In genomic region chr11:76763053-76763740, GRCm38 (mm10) we compare ENCODE assay signal across 8 mouse cellular contexts. TPM values are rescaled to one million over a fixed set of nuclear protein-coding genes. Genes with fewer than 3 reads are reported as not detected.
DNase-seq lines count a peak whose midpoint lies in the region; ATAC-seq and TF ChIP-seq lines count a peak whose summit lies in the region.

Gene Gosr1 (minus strand): TSS chr11:76763579.

- peak within 1 kb of the TSS; percentile 82 for H3K27ac ChIP-seq in forebrain, embryonic 12.5 days
- peak within 1 kb of the TSS; percentile 90 for H3K27ac ChIP-seq in heart, postnatal 0 days (ENCODE audit: low read depth)
- H3K27ac ChIP-seq in liver, embryonic 16.5 days (ENCODE audit: low read length) = peak within 1 kb of the TSS; percentile 84
- peak within 1 kb of the TSS; percentile 94 for H3K27ac ChIP-seq in neural tube, embryonic 13.5 days (replicated peaks)
- peak within 1 kb of the TSS; percentile 92 for H3K27ac ChIP-seq in testis, adult 2 months (ENCODE audit: control insufficient read depth, insufficient read depth, low read depth, low read length)

- ATAC-seq in forebrain, embryonic 12.5 days (ENCODE audit: low FRiP score) = peak; percentile 98
- peak; percentile 99 for ATAC-seq in heart, postnatal 0 days (ENCODE audit: insufficient read depth, low read depth)
- ATAC-seq in liver, embryonic 16.5 days (ENCODE audit: low read depth) = peak; percentile 99
- peak; percentile 97 for ATAC-seq in neural tube, embryonic 13.5 days (ENCODE audit: low read depth)

- peak; percentile 90 for TF ChIP-seq POLR2A in testis, adult 2 months (IDR thresholded peaks at IDR 0.05; ENCODE audit: control insufficient read depth, low read depth, low read length)

- H3K27me3 ChIP-seq in E14TG2a.4 (ENCODE audit: insufficient read depth, low read length) = no peaks in the 10 kb centered on the region
- 0 out of 2 replicates have a peak, but pooled peaks cover 3% of the 10 kb centered on the region for H3K27me3 ChIP-seq in forebrain, embryonic 12.5 days
- no peaks in the 10 kb centered on the region for H3K27me3 ChIP-seq in heart, postnatal 0 days (ENCODE audit: control insufficient read depth, insufficient read depth, low read length)
- no peaks in the 10 kb centered on the region for H3K27me3 ChIP-seq in liver, embryonic 16.5 days (ENCODE audit: control insufficient read depth, insufficient read depth, low read depth, low read length)
- peaks cover 5% of the 10 kb centered on the region; the same call in 1 of the 2 replicates for H3K27me3 ChIP-seq in neural tube, embryonic 13.5 days
- no peaks in the 10 kb centered on the region for H3K27me3 ChIP-seq in testis, adult 2 months (ENCODE audit: control insufficient read depth, insufficient read depth, low read length)

- WGBS in forebrain, embryonic 12.5 days = under 1% methylated on average over 28 of the region's 28 CpGs
- under 1% methylated on average over 28 of the region's 28 CpGs for WGBS in heart, postnatal 0 days
- under 1% methylated on average over 28 of the region's 28 CpGs for WGBS in liver, embryonic 16.5 days (ENCODE audit: insufficient replicate concordance)
- WGBS in neural tube, embryonic 13.5 days = under 1% methylated on average over 28 of the region's 28 CpGs

- H3K4me3 ChIP-seq in E14TG2a.4 (replicated peaks; ENCODE audit: low read length) = peak within 1 kb of the TSS; percentile 95
- peak within 1 kb of the TSS; percentile 88 for H3K4me3 ChIP-seq in forebrain, embryonic 12.5 days (replicated peaks)
- H3K4me3 ChIP-seq in heart, postnatal 0 days (ENCODE audit: low read depth, low read length) = peak within 1 kb of the TSS; percentile 86
- peak within 1 kb of the TSS; percentile 95 for H3K4me3 ChIP-seq in liver, embryonic 16.5 days (ENCODE audit: low read depth, low read length)
- H3K4me3 ChIP-seq in neural tube, embryonic 13.5 days = peak within 1 kb of the TSS; percentile 93
- peak within 1 kb of the TSS; percentile 89 for H3K4me3 ChIP-seq in testis, adult 2 months (ENCODE audit: control insufficient read depth, low read depth, low read length)

- TF ChIP-seq EP300 in heart, postnatal 0 days (IDR thresholded peaks at IDR 0.05; ENCODE audit: low read depth) = peak; percentile 65; the same call in 1 of the 2 replicates

- peaks cover 12% of the 10 kb centered on the region for H3K4me1 ChIP-seq in E14TG2a.4 (replicated peaks; ENCODE audit: low read depth, low read length)
- peaks cover 5% of the 10 kb centered on the region for H3K4me1 ChIP-seq in forebrain, embryonic 12.5 days
- H3K4me1 ChIP-seq in heart, postnatal 0 days (ENCODE audit: control insufficient read depth, insufficient read depth) = peaks cover 4% of the 10 kb centered on the region; the same call in 1 of the 2 replicates
- H3K4me1 ChIP-seq in liver, embryonic 16.5 days (ENCODE audit: control insufficient read depth, low read depth, low read length) = peaks cover 3% of the 10 kb centered on the region
- peaks cover 9% of the 10 kb centered on the region for H3K4me1 ChIP-seq in neural tube, embryonic 13.5 days (replicated peaks)
- no peaks in the 10 kb centered on the region; the same call in 1 of the 2 replicates for H3K4me1 ChIP-seq in testis, adult 2 months (ENCODE audit: control insufficient read depth, insufficient read depth, low read length)

- TF ChIP-seq CTCF in E14TG2a.4 (conservative IDR thresholded peaks at IDR 0.05; ENCODE audit: low read length) = peak; percentile 54
- TF ChIP-seq CTCF in heart, postnatal 0 days (IDR thresholded peaks at IDR 0.05; ENCODE audit: low read depth) = peak; percentile 96
- peak; percentile 93; the same call in 1 of the 2 replicates for TF ChIP-seq CTCF in testis, adult 2 months (IDR thresholded peaks at IDR 0.05; ENCODE audit: control insufficient read depth, insufficient read depth, insufficient replicate concordance, low read depth, low read length)

- peaks cover 19% of the 10 kb centered on the region for H3K36me3 ChIP-seq in E14TG2a.4 (ENCODE audit: insufficient read depth, low read length)
- peaks cover 18% of the 10 kb centered on the region for H3K36me3 ChIP-seq in forebrain, embryonic 12.5 days (replicated peaks)
- H3K36me3 ChIP-seq in heart, postnatal 0 days (replicated peaks; ENCODE audit: control insufficient read depth, insufficient read depth, low read length) = peaks cover 28% of the 10 kb centered on the region
- peaks cover 10% of the 10 kb centered on the region for H3K36me3 ChIP-seq in liver, embryonic 16.5 days (ENCODE audit: control insufficient read depth, insufficient read depth)
- peaks cover 26% of the 10 kb centered on the region for H3K36me3 ChIP-seq in neural tube, embryonic 13.5 days
- H3K36me3 ChIP-seq in testis, adult 2 months (ENCODE audit: control insufficient read depth, insufficient read depth, low read length) = no peaks in the 10 kb centered on the region; the same call in none of the 2 replicates

- no peaks in the 10 kb centered on the region for H3K9me3 ChIP-seq in E14TG2a.4 (ENCODE audit: low read length)
- H3K9me3 ChIP-seq in forebrain, embryonic 12.5 days = no peaks in the 10 kb centered on the region
- no peaks in the 10 kb centered on the region for H3K9me3 ChIP-seq in heart, postnatal 0 days (replicated peaks; ENCODE audit: control insufficient read depth, low read length)
- H3K9me3 ChIP-seq in liver, embryonic 16.5 days (replicated peaks; ENCODE audit: control insufficient read depth, low read length) = no peaks in the 10 kb centered on the region
- no peaks in the 10 kb centered on the region for H3K9me3 ChIP-seq in neural tube, embryonic 13.5 days

- peak within 1 kb of the TSS; percentile 74 for H3K4me2 ChIP-seq in forebrain, embryonic 12.5 days
- H3K4me2 ChIP-seq in heart, postnatal 0 days (ENCODE audit: low read depth, low read length) = peak within 1 kb of the TSS; percentile 73
- peak within 1 kb of the TSS; percentile 79 for H3K4me2 ChIP-seq in liver, embryonic 16.5 days (ENCODE audit: low read depth, low read length)
- peak within 1 kb of the TSS; percentile 81 for H3K4me2 ChIP-seq in neural tube, embryonic 13.5 days

- H3K9ac ChIP-seq in forebrain, embryonic 12.5 days = peak within 1 kb of the TSS; percentile 88
- peak within 1 kb of the TSS; percentile 94 for H3K9ac ChIP-seq in heart, postnatal 0 days (replicated peaks; ENCODE audit: low read depth, low read length)
- H3K9ac ChIP-seq in liver, embryonic 16.5 days (ENCODE audit: low read depth, low read length) = peak within 1 kb of the TSS; percentile 96
- H3K9ac ChIP-seq in neural tube, embryonic 13.5 days = peak within 1 kb of the TSS; percentile 96

- DNase-seq in c-Kit-positive CD71-positive TER-119-positive erythroid progenitor cells, embryonic 14.5 days (ENCODE audit: low spot score) = peak; percentile 99
- DNase-seq in heart, postnatal 0 days (ENCODE audit: low spot score) = peak; percentile 94
- DNase-seq in kidney, postnatal 4 days = peak; percentile 90 to 94

RNA-seq across cellular contexts. Expression of gene Gosr1, which starts in this region (rescaled TPM):
- 29.7 and 31.9 TPM in 2 replicates for polyA plus RNA-seq in forebrain, embryonic 12.5 days (2016; fragmentation: Nextera tagmentation; extraction: Ambion mirVana)
- 15.3 and 35.4 TPM in 2 replicates for total RNA-seq in heart, postnatal 0 days (2014; rRNA removed; ENCODE audit: low replicate concordance)
- 15.4 and 16.8 TPM in 2 replicates for polyA plus RNA-seq in heart, postnatal 0 days (2015; fragmentation: Nextera tagmentation; extraction: Ambion mirVana)
- polyA plus RNA-seq in liver, embryonic 16.5 days (2015; fragmentation: Nextera tagmentation; extraction: Ambion mirVana) = 10.6 and 14.4 TPM in 2 replicates
- polyA plus RNA-seq in neural tube, embryonic 13.5 days (2015; fragmentation: Nextera tagmentation; extraction: Ambion mirVana) = 23.4 and 24.2 TPM in 2 replicates
- 12.5 and 14.0 TPM in 2 replicates for polyA plus RNA-seq in testis, adult 2 months (2012; rRNA removed)

Comparison
In these comparisons a context has a peak if more than half of its experiments do, and no peak if none do; other contexts are left out.
1. Peak in every context shown above with its lines: DNase-seq, ATAC-seq, H3K4me3 ChIP-seq and H3K27ac ChIP-seq.